Mouse (Mus musculus): ENCODE measurements at regions not wholly inside any gene's neighbourhood (a gene's known extent, or its start where the extent isn't known, plus 50 kb on each side); places are given as distances from the start of the nearest gene placed in this dataset.

DNA sequence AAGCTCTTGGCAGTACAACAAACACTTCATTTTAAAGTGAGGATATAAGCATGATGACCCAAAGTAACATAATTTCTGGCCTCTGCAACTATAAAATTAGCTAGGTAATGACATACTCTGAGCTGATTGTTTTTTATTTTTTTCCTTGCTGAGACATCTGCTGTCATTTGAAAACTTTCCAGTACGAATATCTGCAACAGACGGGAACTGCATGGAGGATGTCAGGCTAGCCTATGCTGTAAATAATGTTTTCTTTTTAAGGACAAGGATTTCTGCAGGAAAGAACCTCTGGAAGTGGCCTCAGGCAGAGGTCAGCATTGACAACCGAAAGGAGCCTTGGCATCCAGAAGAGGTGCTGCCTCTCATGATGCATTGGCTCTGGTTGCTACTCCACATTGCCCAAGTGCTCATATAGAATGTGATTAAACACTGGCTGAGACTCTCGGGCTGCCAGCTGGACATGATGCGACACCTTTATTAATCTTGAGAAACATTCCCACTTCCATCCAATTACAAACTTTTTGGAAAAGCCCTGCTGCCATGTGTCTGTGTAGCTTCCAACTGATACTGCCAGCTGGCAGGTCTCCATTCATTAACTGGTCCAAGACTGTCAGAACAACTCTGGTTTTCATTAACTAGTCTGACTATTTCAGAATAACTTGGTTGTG, 837.9 kb downstream of the Ryr2 start:
- no peak for TF ChIP-seq CTCF (conservative IDR thresholded peaks at IDR 0.05 in 1 of 2, IDR thresholded peaks at IDR 0.05 in 1 of 2; ENCODE audit: low read depth in 2 of 2, low read length in 2 of 2)
- no peak for TF ChIP-seq HCFC1 (IDR thresholded peaks at IDR 0.05; ENCODE audit: low read depth, low read length)
- no peak for TF ChIP-seq MAZ (IDR thresholded peaks at IDR 0.05; ENCODE audit: low read depth, low read length)
- no peak for TF ChIP-seq POLR2A (IDR thresholded peaks at IDR 0.05; ENCODE audit: low read depth, low read length)
- TF ChIP-seq KAT2A (IDR thresholded peaks at IDR 0.05; ENCODE audit: insufficient replicate concordance, low read length): no peak
